Mouse (Mus musculus) hindbrain, embryonic 12.5 days (tissue): Measurements from ENCODE around the gene Rfwd3. TPM values are rescaled to one million over a fixed set of nuclear protein-coding genes. Genes with fewer than 3 reads are reported as not detected.
"Not testable (repeated sequence)": the region's sequence is repeated elsewhere in the genome, so short reads cannot be mapped to it uniquely, and the experiment has no call there.

Experiments
- ATAC-seq: fragments of 200-750 bp; cut with Nextera tagmentation; 2 replicates; pipeline ENCODE4 v1.8.0; 2017; ENCODE audit warnings: moderate TSS enrichment; ENCODE audit not compliant: low FRiP score
- H3K27ac ChIP-seq: fragments of 300-500 bp; sonication (generic); 2 replicates; pipeline ENCODE4 v1.5.1; 2016; ENCODE audit warnings: mild to moderate bottlenecking
- H3K27me3 ChIP-seq: fragments of 300-500 bp; sonication (generic); 2 replicates; pipeline ENCODE4 v1.6.1; 2016; ENCODE audit warnings: mild to moderate bottlenecking
- H3K36me3 ChIP-seq: fragments of 300-500 bp; sonication (generic); 2 replicates; pipeline ENCODE4 v1.6.1; 2016; ENCODE audit warnings: mild to moderate bottlenecking
- H3K4me1 ChIP-seq: fragments of 300-500 bp; sonication (generic); 2 replicates; pipeline ENCODE4 v1.6.1; 2016
- H3K4me2 ChIP-seq: fragments of 300-500 bp; sonication (generic); replicated peaks from 2 replicates; pipeline ENCODE4 v1.6.1; 2016; ENCODE audit warnings: mild to moderate bottlenecking
- H3K4me3 ChIP-seq: fragments of 300-500 bp; sonication (generic); 2 replicates; pipeline ENCODE4 v1.5.1; 2016; ENCODE audit warnings: mild to moderate bottlenecking
- H3K9ac ChIP-seq: fragments of 300-500 bp; sonication (generic); 2 replicates; pipeline ENCODE4 v1.6.1; 2016; ENCODE audit warnings: mild to moderate bottlenecking, moderate library complexity
- H3K9me3 ChIP-seq: fragments of 300-500 bp; sonication (generic); replicated peaks from 2 replicates; pipeline ENCODE4 v1.6.1; 2016; ENCODE audit warnings: mild to moderate bottlenecking
- WGBS: fragments of 180-500 bp; shearing (Covaris S2); methylation state at CpG from one replicate; pipeline ENCODE4 v1.1.7; 2016; 5-methylcytosine and 5-hydroxymethylcytosine counted together
- polyA plus RNA-seq: library from polyadenylated mRNA; unstranded; fragments of >200 nt; fragmentation: Nextera tagmentation; extraction: Ambion mirVana; gene quantifications from 2 replicates; pipeline ENCODE4 v1.2.1, GENCODE M21; 2016

Rfwd3 gene
- polyA plus RNA-seq, 1 experiment from 2014 or later = 56.0 TPM

DNA sequence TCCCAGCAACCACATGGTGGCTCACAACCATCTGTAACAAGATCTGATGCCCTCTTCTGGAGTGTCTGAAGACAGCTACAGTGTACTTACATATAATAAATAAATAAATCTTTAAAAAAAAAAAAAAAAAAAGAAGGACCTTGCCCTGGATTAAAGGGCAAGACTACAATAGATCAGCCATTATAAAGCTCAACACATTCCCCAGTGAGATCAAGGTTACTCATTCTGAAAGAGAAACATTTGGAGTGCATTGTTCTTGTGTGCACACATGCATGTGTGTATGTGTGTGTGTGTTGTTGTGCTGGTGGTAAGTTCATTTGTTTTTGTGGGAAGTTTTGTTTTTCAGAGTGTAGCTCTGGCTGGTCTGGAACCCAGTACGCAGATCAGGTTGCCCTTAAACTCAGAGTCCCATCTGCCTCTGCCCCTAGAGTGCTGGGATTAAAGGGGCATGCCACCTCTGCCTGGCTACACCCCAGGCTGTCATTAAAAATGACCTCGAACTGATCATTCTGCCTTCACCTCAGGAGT lies 35.3 kb downstream of the Rfwd3 start:
- ATAC-seq = no peak
- Histone ChIP-seq H3K4me3 (no peak overlapping the region), H3K36me3 (0 out of 2 replicates have a peak, but pooled peaks cover under 1% of the 10 kb centered on the region), H3K9ac (no peak overlapping the region), H3K27me3 (no peaks in the 10 kb centered on the region), H3K27ac (no peak overlapping the region), H3K4me2 (no peak overlapping the region), H3K4me1 (no peaks in the 10 kb centered on the region), H3K9me3 (no peaks in the 10 kb centered on the region)
- WGBS = 68% methylated on average over 2 of the region's 2 CpGs

GRCm38 (mm10) chr8:111261981-111262381 lies 38.0 kb downstream of the Rfwd3 start:
- Histone ChIP-seq H3K9ac (no peak overlapping the region), H3K27ac (no peak overlapping the region), H3K36me3 (no peaks in the 10 kb centered on the region), H3K4me1 (peaks cover 6% of the 10 kb centered on the region), H3K4me3 (no peak overlapping the region), H3K4me2 (no peak overlapping the region), H3K27me3 (no peaks in the 10 kb centered on the region), H3K9me3 (no peaks in the 10 kb centered on the region)
- WGBS = 88% methylated on average over 4 of the region's 4 CpGs
- ATAC-seq = no peak

DNA sequence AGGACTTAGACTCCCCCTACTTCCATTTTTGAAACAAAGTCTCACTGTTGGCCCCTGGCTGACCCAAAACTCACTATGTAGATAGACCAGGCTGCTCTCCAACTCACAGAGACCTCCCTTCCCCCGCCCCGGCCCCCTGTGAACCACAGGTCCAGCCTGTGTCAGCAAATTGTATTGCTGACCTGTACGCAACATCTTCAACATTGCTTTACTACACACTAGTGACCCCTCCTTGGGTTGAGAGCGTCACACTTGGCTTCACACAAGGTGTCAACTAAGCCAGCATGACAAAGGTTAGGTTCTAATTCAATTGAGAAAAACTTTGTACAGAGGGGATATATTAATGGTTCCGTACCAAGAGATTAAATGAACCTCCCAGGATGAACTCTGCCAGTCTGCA lies 39.8 kb downstream of the Rfwd3 start:
- 92% methylated on average over 5 of the region's 5 CpGs for WGBS
- Histone ChIP-seq H3K9ac (no peak overlapping the region), H3K36me3 (no peaks in the 10 kb centered on the region), H3K9me3 (no peaks in the 10 kb centered on the region), H3K27ac (no peak overlapping the region), H3K4me1 (peaks cover 6% of the 10 kb centered on the region), H3K27me3 (no peaks in the 10 kb centered on the region), H3K4me2 (no peak overlapping the region), H3K4me3 (no peak overlapping the region)
- ATAC-seq = no peak

GRCm38 (mm10) chr8:111259408-111259741 lies 40.6 kb downstream of the Rfwd3 start:
- peak; percentile 27 for ATAC-seq
- peak overlapping the region; percentile 57 for H3K4me2 ChIP-seq
- H3K27me3 ChIP-seq = no peaks in the 10 kb centered on the region
- H3K9me3 ChIP-seq = no peaks in the 10 kb centered on the region
- H3K4me1 ChIP-seq = peaks cover 6% of the 10 kb centered on the region
- H3K36me3 ChIP-seq = no peaks in the 10 kb centered on the region; the same call in 1 of the 2 replicates
- peak overlapping the region; percentile 98; the same call in 1 of the 2 replicates for H3K27ac ChIP-seq
- peak overlapping the region; percentile 78 for H3K4me3 ChIP-seq
- peak overlapping the region; percentile 87 for H3K9ac ChIP-seq
- WGBS = 11% methylated on average over 13 of the region's 13 CpGs

- Histone ChIP-seq H3K4me2 (peak within 1 kb of the TSS; percentile 57), H3K4me1 (peaks cover 6% of the 10 kb centered on the region), H3K36me3 (no peaks in the 10 kb centered on the region; the same call in 1 of the 2 replicates), H3K9me3 (no peaks in the 10 kb centered on the region), H3K27me3 (no peaks in the 10 kb centered on the region), H3K9ac (peak within 1 kb of the TSS; percentile 87), H3K4me3 (peak within 1 kb of the TSS; percentile 78), H3K27ac (peak within 1 kb of the TSS; percentile 98)
- peak; percentile 95 for ATAC-seq
- WGBS = under 1% methylated on average over 76 of the region's 76 CpGs
Observed at GRCm38 (mm10) chr8:111258631-111259407, 41.2 kb downstream of the Rfwd3 start, which contains the start of gene Glg1. Gene Glg1, minus strand, starts transcription at chr8:111259216.

DNA sequence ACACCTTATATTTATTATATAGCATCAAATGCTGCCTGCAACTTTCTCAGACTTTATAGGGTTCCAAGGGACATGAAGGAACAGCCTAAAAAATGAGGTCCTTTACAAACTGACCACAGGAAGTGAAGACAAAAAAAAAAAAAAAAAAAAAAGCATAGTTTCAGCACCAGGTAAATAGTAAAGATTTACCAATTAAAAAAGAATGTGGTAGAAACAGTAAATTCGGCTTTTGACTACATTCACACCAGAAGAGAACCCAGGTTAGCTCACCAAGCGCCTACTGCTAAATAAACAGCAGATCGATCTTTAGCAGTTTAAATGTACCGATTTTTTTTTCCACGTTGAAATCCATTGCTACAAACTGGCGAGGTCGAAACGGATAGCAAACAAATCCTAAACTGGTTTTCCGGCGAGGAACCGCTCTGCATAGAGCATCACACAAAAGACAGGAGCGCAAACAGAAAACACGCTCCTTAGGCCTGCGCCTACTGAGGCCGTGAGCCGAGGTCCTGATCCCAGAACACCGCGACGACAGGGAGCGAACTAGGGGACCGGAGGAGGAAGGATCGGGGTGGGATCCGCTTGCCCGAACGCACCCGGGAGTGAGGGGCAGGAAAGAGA lies 41.9 kb downstream of the Rfwd3 start:
- Histone ChIP-seq H3K36me3 (no peaks in the 10 kb centered on the region; the same call in 1 of the 2 replicates), H3K27ac (peak overlapping the region; percentile 98), H3K27me3 (no peaks in the 10 kb centered on the region), H3K9ac (peak overlapping the region; percentile 87), H3K4me1 (peaks cover 6% of the 10 kb centered on the region), H3K4me2 (peak overlapping the region; percentile 57), H3K9me3 (no peaks in the 10 kb centered on the region), H3K4me3 (peak overlapping the region; percentile 78)
- ATAC-seq = peak; percentile 74
- WGBS = 1% methylated on average over 26 of the region's 26 CpGs

DNA sequence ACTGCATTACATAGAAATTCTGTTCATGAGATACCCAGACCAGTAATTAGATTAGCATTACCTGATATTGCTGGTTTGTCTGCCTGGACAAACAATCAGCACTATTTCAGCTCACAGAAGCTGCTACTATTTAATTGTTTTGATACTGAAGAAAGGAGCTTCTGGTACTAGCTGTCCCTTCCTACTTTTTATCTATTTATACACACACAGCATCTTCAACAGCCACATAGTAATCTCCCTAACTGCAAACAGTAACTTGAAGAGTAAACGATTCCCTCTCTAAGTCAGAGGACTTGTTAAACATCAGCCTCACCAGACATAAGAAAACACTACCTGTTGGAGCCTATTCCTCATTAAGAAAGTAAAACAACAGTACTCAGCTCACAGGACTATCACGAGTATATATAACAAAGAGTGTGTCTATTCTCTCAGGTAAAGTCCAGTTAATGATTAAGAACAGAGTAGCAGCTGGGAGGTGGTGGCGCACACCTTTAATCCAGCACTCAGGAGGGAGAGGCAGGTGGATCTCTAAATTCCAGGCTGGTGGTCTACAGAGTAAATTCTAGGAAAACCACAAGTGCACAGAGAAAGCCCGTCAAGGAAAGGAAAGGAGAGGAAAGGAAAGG lies 47.4 kb downstream of the Rfwd3 start:
- WGBS = 92% methylated on average over 4 of the region's 4 CpGs
- Histone ChIP-seq H3K9me3 (no peaks in the 10 kb centered on the region), H3K9ac (no peak overlapping the region), H3K27ac (no peak overlapping the region), H3K36me3 (no peaks in the 10 kb centered on the region; the same call in 1 of the 2 replicates), H3K4me2 (no peak overlapping the region), H3K4me1 (peaks cover 4% of the 10 kb centered on the region), H3K4me3 (no peak overlapping the region), H3K27me3 (no peaks in the 10 kb centered on the region)
- ATAC-seq = no peak

GRCm38 (mm10) chr8:111250111-111250510 lies 49.9 kb downstream of the Rfwd3 start:
- Histone ChIP-seq H3K27ac (no peak overlapping the region), H3K9ac (no peak overlapping the region), H3K4me3 (no peak overlapping the region), H3K9me3 (no peaks in the 10 kb centered on the region), H3K36me3 (no peaks in the 10 kb centered on the region; the same call in 1 of the 2 replicates), H3K4me2 (no peak overlapping the region), H3K4me1 (no peaks in the 10 kb centered on the region), H3K27me3 (no peaks in the 10 kb centered on the region)
- WGBS = 85% methylated on average over 2 of the region's 2 CpGs
- ATAC-seq = no peak

GRCm38 (mm10) chr8:111248136-111248535 lies 51.9 kb downstream of the Rfwd3 start:
- no peak for ATAC-seq

DNA sequence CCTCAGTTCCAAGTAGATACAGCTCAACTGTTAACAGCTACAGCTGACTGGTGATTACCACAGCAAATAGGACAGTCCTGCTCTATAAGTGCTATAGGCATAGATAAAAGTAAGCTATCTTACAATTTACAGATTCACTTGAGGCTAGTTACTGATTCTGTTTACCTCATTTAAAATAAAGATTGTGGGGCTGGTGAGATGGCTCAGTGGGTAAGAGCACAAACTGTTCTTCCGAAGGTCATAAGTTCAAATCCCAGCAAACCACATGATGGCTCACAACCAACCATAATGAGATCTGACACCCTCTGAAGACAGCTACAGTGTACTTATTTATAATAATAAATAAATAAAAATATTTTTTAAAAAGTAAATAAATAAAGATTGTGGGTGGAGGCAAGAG lies 53.2 kb downstream of the Rfwd3 start:
- not testable (repeated sequence) for H3K27ac ChIP-seq, H3K36me3 ChIP-seq, H3K4me3 ChIP-seq, H3K27me3 ChIP-seq, H3K9me3 ChIP-seq, ATAC-seq, H3K4me1 ChIP-seq, H3K9ac ChIP-seq, H3K4me2 ChIP-seq
- WGBS = 97% methylated on average over 1 of the region's 1 CpGs

More at GRCm38 (mm10) chr8:111248136-111248535, 51.9 kb downstream of the Rfwd3 start:
- H3K27me3 ChIP-seq = no peaks in the 10 kb centered on the region
- no peaks in the 10 kb centered on the region for H3K36me3 ChIP-seq
- H3K9me3 ChIP-seq = no peaks in the 10 kb centered on the region
- H3K4me1 ChIP-seq = no peaks in the 10 kb centered on the region
- H3K4me3 ChIP-seq = no peak overlapping the region
- no peak overlapping the region for H3K4me2 ChIP-seq
- no peak overlapping the region for H3K27ac ChIP-seq
- no peak overlapping the region for H3K9ac ChIP-seq

DNA sequence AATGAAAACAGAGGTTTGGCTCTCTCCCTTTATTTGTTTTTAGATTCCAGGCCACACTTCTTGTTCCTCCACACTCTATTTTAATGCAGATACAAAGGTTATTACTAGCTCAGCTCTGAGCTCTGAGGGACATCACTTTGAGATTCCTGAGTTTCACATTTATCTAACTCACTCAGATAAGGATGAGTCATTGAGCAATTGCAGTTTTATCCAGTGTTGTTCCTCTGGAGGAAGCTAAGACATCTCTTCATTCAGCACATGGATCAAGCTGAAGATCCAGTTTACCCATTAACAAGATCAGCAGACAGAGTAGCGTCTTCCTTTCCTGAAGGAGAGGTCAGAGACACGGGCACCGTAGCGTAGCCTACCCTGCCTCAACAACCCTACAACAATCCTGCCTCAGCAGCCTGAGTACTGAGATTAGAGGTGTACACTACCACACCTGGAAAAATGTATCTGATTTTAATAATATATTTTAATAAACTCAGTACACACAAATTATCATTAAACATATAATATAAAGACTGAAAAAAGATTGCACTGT lies 53.7 kb downstream of the Rfwd3 start:
- no peak for ATAC-seq
- Histone ChIP-seq H3K9ac (no peak overlapping the region), H3K36me3 (no peaks in the 10 kb centered on the region), H3K4me1 (no peaks in the 10 kb centered on the region), H3K27ac (no peak overlapping the region), H3K27me3 (no peaks in the 10 kb centered on the region), H3K4me3 (no peak overlapping the region), H3K9me3 (no peaks in the 10 kb centered on the region), H3K4me2 (no peak overlapping the region)
- whole genome bisulfite sequencing = 83% methylated on average over 4 of the region's 4 CpGs

- no peaks in the 10 kb centered on the region for H3K4me1 ChIP-seq
- H3K9me3 ChIP-seq = no peaks in the 10 kb centered on the region
- H3K9ac ChIP-seq = no peak overlapping the region
- H3K4me2 ChIP-seq = no peak overlapping the region
- ATAC-seq = no peak
- no peak overlapping the region for H3K4me3 ChIP-seq
- H3K27me3 ChIP-seq = no peaks in the 10 kb centered on the region
- H3K27ac ChIP-seq = no peak overlapping the region
- H3K36me3 ChIP-seq = no peaks in the 10 kb centered on the region
- WGBS = 83% methylated on average over 3 of the region's 3 CpGs
Observed at GRCm38 (mm10) chr8:111237301-111237700, 62.7 kb downstream of the Rfwd3 start.
